Mouse (Mus musculus): Measurements from ENCODE around the gene Myo15b. TPM values are rescaled to one million over a fixed set of nuclear protein-coding genes. Genes with fewer than 3 reads are reported as not detected.

Gene Myo15b
- polyA plus RNA-seq, 1 experiment = 0.16 TPM

DNA sequence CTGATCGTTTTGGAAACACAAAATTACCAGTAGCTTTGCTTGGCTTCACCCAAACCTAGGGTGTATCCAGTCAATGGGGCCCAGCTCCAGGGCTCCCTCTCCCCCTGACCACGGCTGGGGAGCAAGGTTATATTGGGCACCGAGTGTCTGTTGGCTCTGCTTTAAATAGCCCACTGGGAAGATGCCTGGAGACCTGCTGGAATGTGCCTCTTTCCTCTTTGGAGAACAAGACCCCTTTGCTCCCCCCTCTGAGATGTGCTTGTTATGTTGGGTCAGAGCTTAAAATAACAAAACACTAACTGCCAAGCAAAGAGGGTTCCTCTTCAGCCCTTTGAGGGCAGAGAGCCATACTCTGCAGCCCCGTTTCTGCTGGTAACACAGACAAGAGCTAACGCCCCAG is 44.0 kb downstream of the Myo15b start:
- 80% methylated on average over 5 of the region's 5 CpGs for WGBS
- TF ChIP-seq POLR2A (IDR thresholded peaks at IDR 0.05; ENCODE audit: borderline replicate concordance, insufficient read depth, low read length) (no peak), CTCF (IDR thresholded peaks at IDR 0.05; ENCODE audit: borderline replicate concordance, insufficient read depth, low read depth, low read length) (no peak)
- Histone ChIP-seq H3K4me1 (ENCODE audit: control insufficient read depth, insufficient read depth, low read length) (no peaks in the 10 kb centered on the region), H3K27me3 (ENCODE audit: control insufficient read depth, insufficient read depth, low read length) (no peaks in the 10 kb centered on the region), H3K27ac (ENCODE audit: insufficient read depth, low read length) (no peak overlapping the region), H3K4me3 (replicated peaks; ENCODE audit: insufficient read depth, low read depth, low read length) (no peak overlapping the region)
- no peak for DNase-seq

DNA sequence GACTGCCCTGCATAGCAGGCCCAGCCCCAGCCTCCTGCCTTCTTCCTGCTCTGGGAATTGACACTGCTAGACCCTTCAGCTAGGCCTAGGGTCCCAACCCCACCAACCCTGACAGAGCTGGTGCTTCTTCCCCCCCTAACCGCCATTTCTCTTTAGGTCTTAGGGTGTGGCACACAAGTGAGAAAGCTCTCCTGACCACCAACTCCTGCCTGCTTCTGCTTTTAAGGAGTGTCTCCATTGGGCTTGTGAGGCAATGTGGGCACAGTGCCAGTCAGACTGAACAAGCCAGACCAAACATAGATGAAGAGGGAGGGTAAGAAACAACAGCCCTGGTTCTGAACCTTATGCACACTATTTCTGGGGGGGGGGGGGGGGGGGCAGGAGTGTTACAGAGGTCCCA is 44.6 kb downstream of the Myo15b start:
- no peaks in the 10 kb centered on the region for H3K27me3 ChIP-seq (ENCODE audit: control insufficient read depth, insufficient read depth, low read length)
- 95% methylated on average over 1 of the region's 1 CpGs for WGBS
- no peak overlapping the region for H3K27ac ChIP-seq (ENCODE audit: insufficient read depth, low read length)
- TF ChIP-seq POLR2A (IDR thresholded peaks at IDR 0.05; ENCODE audit: borderline replicate concordance, insufficient read depth, low read length) (no peak), CTCF (IDR thresholded peaks at IDR 0.05; ENCODE audit: borderline replicate concordance, insufficient read depth, low read depth, low read length) (no peak)
- no peak for DNase-seq
- no peak overlapping the region for H3K4me3 ChIP-seq (replicated peaks; ENCODE audit: insufficient read depth, low read depth, low read length)
- H3K4me1 ChIP-seq (ENCODE audit: control insufficient read depth, insufficient read depth, low read length) = no peaks in the 10 kb centered on the region

DNA sequence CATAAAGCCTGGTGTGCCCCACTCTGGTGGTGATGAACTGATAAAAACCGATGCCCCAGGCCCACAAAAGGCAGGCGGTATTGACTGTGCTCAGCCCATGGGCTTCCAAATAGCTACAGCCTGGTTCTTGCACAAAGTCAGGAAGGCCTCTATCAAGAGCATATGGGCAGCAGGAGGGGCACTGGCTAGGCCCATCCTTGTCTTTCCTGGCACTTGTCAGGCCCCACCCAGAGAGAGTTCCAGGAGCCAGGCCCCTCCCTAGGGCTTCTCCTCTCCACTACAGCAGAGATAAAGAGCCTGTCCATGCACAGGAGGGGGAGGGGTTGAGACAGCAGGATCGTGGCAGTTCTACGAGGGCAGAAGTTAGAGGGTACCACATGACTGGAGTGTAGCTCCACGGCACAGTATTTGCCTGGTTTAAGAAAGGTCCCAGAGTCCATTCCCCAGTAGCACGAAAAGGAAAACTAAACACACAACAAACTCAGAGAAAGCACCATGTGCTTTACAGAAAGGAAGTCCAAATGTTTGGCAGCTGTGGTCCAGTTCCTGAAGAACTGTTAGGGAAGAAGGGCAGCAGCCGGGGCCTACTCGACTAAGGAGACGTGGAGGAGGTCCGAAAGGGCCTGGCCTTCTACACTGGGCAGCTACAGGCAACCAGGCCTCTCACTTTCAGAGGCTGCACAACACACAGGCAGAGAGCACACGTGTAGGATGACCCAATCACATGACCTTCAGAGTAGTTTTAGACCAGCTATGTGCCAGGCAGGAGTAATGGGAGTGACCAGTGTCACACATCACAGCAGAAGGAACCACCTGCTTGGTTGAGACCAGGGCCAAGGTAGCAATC is 45.4 kb downstream of the Myo15b start:
- Histone ChIP-seq H3K4me3 (replicated peaks; ENCODE audit: insufficient read depth, low read depth, low read length) (no peak overlapping the region), H3K27ac (ENCODE audit: insufficient read depth, low read length) (no peak overlapping the region), H3K4me1 (ENCODE audit: control insufficient read depth, insufficient read depth, low read length) (no peaks in the 10 kb centered on the region), H3K27me3 (ENCODE audit: control insufficient read depth, insufficient read depth, low read length) (no peaks in the 10 kb centered on the region)
- no peak for TF ChIP-seq POLR2A (IDR thresholded peaks at IDR 0.05; ENCODE audit: borderline replicate concordance, insufficient read depth, low read length)
- TF ChIP-seq CTCF (IDR thresholded peaks at IDR 0.05; ENCODE audit: borderline replicate concordance, insufficient read depth, low read depth, low read length) = no peak
- DNase-seq = no peak
- WGBS = 60% methylated on average over 11 of the region's 11 CpGs

DNA sequence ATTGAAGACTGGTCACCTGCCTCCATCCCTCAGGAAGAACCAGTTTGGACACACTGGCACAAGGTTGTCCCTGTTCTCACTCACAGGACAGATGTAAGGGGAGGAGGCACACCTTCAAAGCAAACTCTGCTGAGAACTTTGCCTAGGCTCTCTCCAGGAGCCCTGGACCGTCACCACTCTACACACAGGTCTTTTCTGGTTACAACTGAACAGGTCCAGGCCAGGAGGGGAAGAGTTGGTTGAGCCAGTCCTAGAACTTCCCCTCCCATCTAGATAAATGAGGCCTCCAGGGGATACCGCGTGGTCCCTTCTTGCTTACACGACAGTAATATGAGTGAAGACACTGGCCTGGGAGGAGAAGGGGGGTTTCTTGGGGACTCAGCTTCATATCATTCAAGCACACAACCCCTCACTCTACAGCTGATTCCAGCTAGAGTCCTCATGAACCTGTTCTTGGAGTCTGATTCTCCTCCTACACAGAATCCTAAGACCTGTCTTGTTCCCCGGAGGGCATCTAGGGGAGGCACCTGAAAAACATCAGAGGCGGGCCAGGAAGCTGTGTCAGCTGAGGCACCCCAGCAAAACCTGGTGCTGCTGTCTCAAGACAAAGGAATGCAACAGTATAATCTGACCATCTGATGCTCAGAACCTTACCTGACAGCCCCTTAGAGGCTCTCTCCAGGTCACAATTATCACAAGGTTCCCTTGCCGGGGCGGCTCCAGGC is 46.2 kb downstream of the Myo15b start:
- no peak for TF ChIP-seq CTCF (IDR thresholded peaks at IDR 0.05; ENCODE audit: borderline replicate concordance, insufficient read depth, low read depth, low read length)
- no peak for TF ChIP-seq POLR2A (IDR thresholded peaks at IDR 0.05; ENCODE audit: borderline replicate concordance, insufficient read depth, low read length)
- Histone ChIP-seq H3K27me3 (ENCODE audit: control insufficient read depth, insufficient read depth, low read length) (no peaks in the 10 kb centered on the region), H3K27ac (ENCODE audit: insufficient read depth, low read length) (no peak overlapping the region), H3K4me1 (ENCODE audit: control insufficient read depth, insufficient read depth, low read length) (no peaks in the 10 kb centered on the region), H3K4me3 (replicated peaks; ENCODE audit: insufficient read depth, low read depth, low read length) (no peak overlapping the region)
- no peak for DNase-seq
- 87% methylated on average over 8 of the region's 8 CpGs for WGBS

DNA sequence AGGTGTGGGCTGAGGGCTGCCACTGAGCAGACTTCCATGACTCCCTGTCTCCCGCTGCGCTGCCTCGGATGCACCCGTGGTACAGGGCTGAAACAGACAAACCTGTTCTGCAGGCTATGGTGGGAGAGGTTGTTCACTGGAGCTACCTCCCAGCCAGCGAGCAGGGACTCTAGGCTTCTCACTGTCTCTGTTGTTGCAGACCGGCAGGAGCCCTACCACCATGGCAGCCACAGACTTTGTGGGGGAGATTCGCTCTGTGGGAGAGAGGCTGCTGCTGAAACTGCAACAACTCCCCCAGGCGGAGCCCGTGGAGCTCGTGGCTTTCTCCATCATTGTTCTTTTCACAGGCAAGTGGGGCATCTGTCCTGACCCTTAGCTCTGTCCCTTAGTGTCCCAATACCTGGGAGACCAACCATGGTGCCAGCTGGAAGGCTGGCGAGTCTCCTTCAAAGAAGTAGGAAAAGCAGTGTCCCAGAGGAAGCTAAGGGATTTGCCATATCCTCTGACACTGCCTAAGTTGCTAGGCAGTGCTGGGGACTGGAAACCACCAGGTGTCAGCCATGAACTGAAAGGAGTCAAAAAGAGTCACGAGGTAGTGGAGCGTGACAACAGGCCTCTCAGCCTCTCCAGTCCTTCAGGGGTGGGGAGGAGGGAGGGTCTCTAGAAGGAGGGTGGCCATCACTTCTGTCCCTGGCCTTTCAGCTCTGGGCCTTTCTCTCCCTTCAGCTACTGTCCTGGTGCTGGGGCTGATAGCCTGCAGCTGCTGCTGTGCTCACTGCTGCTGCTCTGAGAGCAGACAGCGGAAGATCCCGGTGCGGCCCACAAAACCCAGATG is 47.0 kb downstream of the Myo15b start:
- no peak for TF ChIP-seq POLR2A (IDR thresholded peaks at IDR 0.05; ENCODE audit: borderline replicate concordance, insufficient read depth, low read length)
- no peak for TF ChIP-seq CTCF (IDR thresholded peaks at IDR 0.05; ENCODE audit: borderline replicate concordance, insufficient read depth, low read depth, low read length)
- no peaks in the 10 kb centered on the region for H3K27me3 ChIP-seq (ENCODE audit: control insufficient read depth, insufficient read depth, low read length)
- no peaks in the 10 kb centered on the region for H3K4me1 ChIP-seq (ENCODE audit: control insufficient read depth, insufficient read depth, low read length)
- H3K4me3 ChIP-seq (replicated peaks; ENCODE audit: insufficient read depth, low read depth, low read length) = no peak overlapping the region
- no peak overlapping the region for H3K27ac ChIP-seq (ENCODE audit: insufficient read depth, low read length)
- 54% methylated on average over 16 of the region's 16 CpGs for WGBS
- no peak for DNase-seq

DNA sequence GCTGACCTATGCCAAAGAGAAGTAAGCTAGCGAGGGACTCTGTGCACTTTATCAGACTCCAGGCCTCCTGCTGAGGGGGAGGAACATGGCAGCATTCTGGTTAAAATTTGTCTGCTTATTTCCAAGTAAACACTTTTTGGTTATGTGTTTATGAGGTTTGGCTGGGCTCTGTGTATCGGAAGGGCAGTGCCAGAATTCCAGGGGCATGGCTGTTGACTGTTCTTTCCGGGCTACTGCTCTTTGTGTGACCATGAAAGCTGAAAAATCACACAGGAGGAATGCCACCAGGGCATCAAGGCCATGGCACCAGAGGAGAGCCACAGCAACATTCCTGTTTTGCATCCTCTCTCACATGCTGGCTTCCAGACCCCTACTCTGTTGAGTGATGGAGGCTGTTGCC is 47.9 kb downstream of the Myo15b start:
- Histone ChIP-seq H3K4me1 (ENCODE audit: control insufficient read depth, insufficient read depth, low read length) (no peaks in the 10 kb centered on the region), H3K4me3 (replicated peaks; ENCODE audit: insufficient read depth, low read depth, low read length) (no peak overlapping the region), H3K27me3 (ENCODE audit: control insufficient read depth, insufficient read depth, low read length) (no peaks in the 10 kb centered on the region), H3K27ac (ENCODE audit: insufficient read depth, low read length) (no peak overlapping the region)
- 75% methylated on average over 3 of the region's 3 CpGs for WGBS
- TF ChIP-seq POLR2A (IDR thresholded peaks at IDR 0.05; ENCODE audit: borderline replicate concordance, insufficient read depth, low read length) (no peak), CTCF (IDR thresholded peaks at IDR 0.05; ENCODE audit: borderline replicate concordance, insufficient read depth, low read depth, low read length) (no peak)
- no peak for DNase-seq

DNA sequence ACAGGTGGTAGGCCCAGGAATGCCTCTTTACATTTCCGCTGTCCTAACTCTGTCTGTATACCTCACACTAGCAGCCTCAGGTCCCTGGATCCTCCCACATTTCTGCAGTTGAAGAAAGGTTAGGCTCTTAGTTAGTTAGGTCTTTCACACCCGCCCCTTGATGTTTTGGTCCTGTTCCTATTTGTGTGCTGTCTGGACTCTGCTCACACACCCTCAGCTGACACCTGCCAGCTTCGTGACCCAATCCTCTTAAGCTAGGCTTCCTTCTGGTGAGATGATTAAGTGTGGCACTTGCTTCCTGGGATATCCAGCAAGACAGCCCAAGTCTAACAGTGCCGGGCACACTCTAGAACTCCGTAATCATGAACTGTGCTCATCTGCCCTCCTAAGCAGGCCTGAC is 48.3 kb downstream of the Myo15b start:
- TF ChIP-seq CTCF (IDR thresholded peaks at IDR 0.05; ENCODE audit: borderline replicate concordance, insufficient read depth, low read depth, low read length) (no peak), POLR2A (IDR thresholded peaks at IDR 0.05; ENCODE audit: borderline replicate concordance, insufficient read depth, low read length) (no peak)
- Histone ChIP-seq H3K27ac (ENCODE audit: insufficient read depth, low read length) (no peak overlapping the region), H3K4me3 (replicated peaks; ENCODE audit: insufficient read depth, low read depth, low read length) (no peak overlapping the region), H3K27me3 (ENCODE audit: control insufficient read depth, insufficient read depth, low read length) (no peaks in the 10 kb centered on the region), H3K4me1 (ENCODE audit: control insufficient read depth, insufficient read depth, low read length) (no peaks in the 10 kb centered on the region)
- no peak for DNase-seq
- 91% methylated on average over 5 of the region's 5 CpGs for WGBS
